11 mouse cellular contexts compared by ENCODE assay signal in genomic region chr16:97286717-97287116, GRCm38 (mm10).
A peak's percentile ranks its signal among the peaks of the same experiment; 100 is the strongest.
DNase-seq lines count a peak whose midpoint lies in the region; ATAC-seq and TF ChIP-seq lines count a peak whose summit lies in the region.
"Had no signal": no experiment of that assay in that cellular context is flagged by ENCODE, and none has a peak within 500 bp of the region (broad histone marks: within the 10 kb centered on the region; RNA-seq: fewer than 3 reads in every experiment).

No protein-coding gene starts in this region.

- H3K27ac ChIP-seq in forebrain, embryonic 16.5 days (ENCODE audit: low read length) = no peak overlapping the region
- no peak overlapping the region for H3K27ac ChIP-seq in forebrain, embryonic 11.5 days (ENCODE audit: low read depth, low read length)
- no peak overlapping the region for H3K27ac ChIP-seq in lung, postnatal 0 days (ENCODE audit: low read length)
- H3K27ac ChIP-seq: embryonic facial prominence, embryonic 15.5 days; liver, embryonic 15.5 days had no signal

- peaks cover 14% of the 10 kb centered on the region for H3K4me1 ChIP-seq in forebrain, embryonic 16.5 days (replicated peaks; ENCODE audit: control insufficient read depth, insufficient read depth, low read length)
- H3K4me1 ChIP-seq in forebrain, embryonic 11.5 days (replicated peaks; ENCODE audit: control insufficient read depth, insufficient read depth, low read length) = no peaks in the 10 kb centered on the region; the same call in 1 of the 2 replicates
- no peaks in the 10 kb centered on the region for H3K4me1 ChIP-seq in lung, postnatal 0 days (ENCODE audit: insufficient read depth, low read depth, low read length)
- H3K4me1 ChIP-seq: liver, embryonic 15.5 days had no signal

- no peaks in the 10 kb centered on the region for H3K36me3 ChIP-seq in forebrain, embryonic 16.5 days (ENCODE audit: control insufficient read depth, insufficient read depth)
- H3K36me3 ChIP-seq in forebrain, embryonic 11.5 days (ENCODE audit: control insufficient read depth, insufficient read depth, low read length) = no peaks in the 10 kb centered on the region
- H3K36me3 ChIP-seq in lung, postnatal 0 days (ENCODE audit: insufficient read depth, low read length) = no peaks in the 10 kb centered on the region
- H3K36me3 ChIP-seq: embryonic facial prominence, embryonic 15.5 days; liver, embryonic 15.5 days had no signal

- no peaks in the 10 kb centered on the region for H3K9me3 ChIP-seq in forebrain, embryonic 16.5 days (ENCODE audit: control insufficient read depth, low read length)
- H3K9me3 ChIP-seq in forebrain, embryonic 11.5 days (ENCODE audit: control insufficient read depth, low read length) = no peaks in the 10 kb centered on the region
- no peaks in the 10 kb centered on the region for H3K9me3 ChIP-seq in lung, postnatal 0 days (ENCODE audit: low read length)
- H3K9me3 ChIP-seq: embryonic facial prominence, embryonic 15.5 days; liver, embryonic 15.5 days had no signal

- H3K27me3 ChIP-seq in forebrain, embryonic 16.5 days (replicated peaks; ENCODE audit: control insufficient read depth, insufficient read depth, low read length) = no peaks in the 10 kb centered on the region
- H3K27me3 ChIP-seq in forebrain, embryonic 11.5 days (ENCODE audit: control insufficient read depth, insufficient read depth, low read length) = no peaks in the 10 kb centered on the region
- H3K27me3 ChIP-seq in lung, postnatal 0 days (replicated peaks; ENCODE audit: insufficient read depth, low read length) = no peaks in the 10 kb centered on the region
- H3K27me3 ChIP-seq: embryonic facial prominence, embryonic 15.5 days; liver, embryonic 15.5 days had no signal

- WGBS in forebrain, embryonic 16.5 days = 25% methylated on average over 3 of the region's 3 CpGs
- WGBS in forebrain, embryonic 11.5 days = 55% methylated on average over 3 of the region's 3 CpGs
- WGBS in lung, postnatal 0 days = 25% methylated on average over 3 of the region's 3 CpGs

- no peak overlapping the region for H3K9ac ChIP-seq in forebrain, embryonic 16.5 days (replicated peaks; ENCODE audit: low read depth, low read length)
- H3K9ac ChIP-seq in forebrain, embryonic 11.5 days (ENCODE audit: low read length) = no peak overlapping the region
- H3K9ac ChIP-seq in lung, postnatal 0 days (replicated peaks; ENCODE audit: low read depth) = no peak overlapping the region
- H3K9ac ChIP-seq: embryonic facial prominence, embryonic 15.5 days; liver, embryonic 15.5 days had no signal

- TF ChIP-seq CTCF in lung, postnatal 0 days (IDR thresholded peaks at IDR 0.05) = no peak

- ATAC-seq in forebrain, embryonic 16.5 days = peak; percentile 45; the same call in 1 of the 2 replicates
- no peak for ATAC-seq in forebrain, embryonic 11.5 days (replicated peaks; ENCODE audit: low FRiP score)
- ATAC-seq in lung, postnatal 0 days = no peak

- no peak overlapping the region for H3K4me2 ChIP-seq in forebrain, embryonic 16.5 days (ENCODE audit: low read length)
- no peak overlapping the region for H3K4me2 ChIP-seq in forebrain, embryonic 11.5 days (ENCODE audit: low read depth, low read length, severe bottlenecking)
- H3K4me2 ChIP-seq in lung, postnatal 0 days (replicated peaks; ENCODE audit: low read depth, low read length) = no peak overlapping the region
- H3K4me2 ChIP-seq: embryonic facial prominence, embryonic 15.5 days; liver, embryonic 15.5 days had no signal

- no peak for TF ChIP-seq EP300 in lung, postnatal 0 days (IDR thresholded peaks at IDR 0.05)

- no peak for DNase-seq in forebrain, embryonic 11.5 days (ENCODE audit: low spot score)
- peak; percentile 15 for DNase-seq in lung, postnatal 10 days
- no peak for DNase-seq in lung, postnatal 0 days (ENCODE audit: low spot score)
- peak; percentile 41 to 55 for DNase-seq in layer of hippocampus, postnatal 36 days
- DNase-seq in telencephalon, adult 2 months (ENCODE audit: low read depth, low spot score) = peak; percentile 79
- no peak for DNase-seq in lung, adult 18-20 months
- DNase-seq in adrenal gland, adult 8-10 months = no peak
- DNase-seq: adrenal gland, postnatal 14 days had no signal

- no peak overlapping the region for H3K4me3 ChIP-seq in forebrain, embryonic 16.5 days (replicated peaks; ENCODE audit: low read length)
- no peak overlapping the region for H3K4me3 ChIP-seq in forebrain, embryonic 11.5 days (ENCODE audit: low read depth, low read length)
- H3K4me3 ChIP-seq in lung, postnatal 0 days (ENCODE audit: low read depth, low read length) = no peak overlapping the region
- H3K4me3 ChIP-seq: embryonic facial prominence, embryonic 15.5 days; liver, embryonic 15.5 days had no signal

Comparison
In these comparisons a context has a peak if more than half of its experiments do, and no peak if none do; other contexts are left out.
1. DNase-seq: peak in lung, postnatal 10 days (single experiment), layer of hippocampus, postnatal 36 days (2 of 2) and telencephalon, adult 2 months (single experiment); none in forebrain, embryonic 11.5 days (single experiment), lung, postnatal 0 days (single experiment), lung, adult 18-20 months (0 of 2) and adrenal gland, adult 8-10 months (single experiment).